Mouse (Mus musculus): Measurements from ENCODE around the gene Ccdc96.
A peak's percentile ranks its signal among the peaks of the same experiment; 100 is the strongest.

Gene Ccdc96

DNA sequence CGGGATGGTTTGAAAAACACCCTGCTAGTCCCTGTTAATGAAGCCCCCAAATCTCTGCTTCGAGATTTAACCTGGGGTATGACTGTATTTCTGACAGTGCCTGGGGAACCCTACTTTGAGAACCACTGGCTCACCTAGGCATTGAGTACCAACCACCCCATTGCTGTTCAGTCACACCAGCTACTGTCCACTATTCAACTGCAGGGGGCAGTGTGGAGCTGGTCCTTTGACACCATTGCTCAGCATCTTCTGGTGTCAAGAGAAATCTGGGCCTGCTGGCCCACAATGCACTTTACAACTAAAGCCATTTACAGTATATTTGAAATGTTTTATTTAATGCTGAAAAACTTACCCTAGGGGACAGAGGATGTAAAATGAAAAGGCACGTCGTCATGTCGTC, 10.1 kb upstream of the Ccdc96 start:
- peak; percentile 69 to 73 for DNase-seq

GRCm38 (mm10) chr5:36477486-36477885, 6.9 kb upstream of the Ccdc96 start:
- no peak for DNase-seq

DNA sequence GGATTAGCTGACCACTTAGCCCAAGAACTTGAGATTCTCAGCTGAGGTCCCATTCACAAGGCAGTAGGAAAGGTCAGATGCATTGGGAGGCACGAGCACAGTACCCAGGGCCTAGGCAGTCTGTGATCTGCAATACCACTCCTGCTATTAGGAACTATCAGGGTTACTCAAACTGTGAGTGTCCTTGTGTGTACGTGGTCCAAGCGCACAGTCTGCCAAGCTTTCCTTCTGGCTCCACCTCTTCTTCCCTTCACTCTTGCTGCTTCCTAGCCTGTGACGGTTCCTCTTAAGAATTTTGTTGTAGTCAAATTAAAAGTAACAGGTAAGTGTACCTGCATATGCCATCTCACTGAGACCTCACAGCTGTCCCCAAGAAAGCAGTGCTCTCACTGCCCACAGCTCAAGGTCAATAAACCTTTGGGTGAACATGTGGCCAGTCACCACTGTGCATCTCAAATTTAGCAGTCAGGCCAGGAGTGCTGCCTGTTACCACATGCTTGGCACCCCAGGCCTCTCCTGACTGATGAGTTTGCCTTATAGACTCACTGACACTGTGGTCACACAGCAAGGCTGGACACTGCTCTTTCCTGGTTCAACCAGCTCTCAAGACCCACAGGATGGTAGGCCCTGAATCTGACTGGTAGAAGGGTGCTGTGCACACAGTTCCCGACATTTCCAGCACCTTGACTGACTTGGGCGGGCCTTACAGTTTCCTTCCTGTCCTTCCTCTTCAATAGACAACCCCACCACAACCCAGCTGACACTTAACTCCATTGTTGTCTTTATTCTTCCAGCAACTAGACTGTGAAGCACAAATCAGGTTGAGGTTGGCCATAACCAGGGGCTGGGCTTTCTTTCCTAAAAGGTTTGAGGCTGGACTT, 5.6 kb upstream of the Ccdc96 start:
- no peak for DNase-seq

GRCm38 (mm10) chr5:36479735-36480134, 4.7 kb upstream of the Ccdc96 start:
- DNase-seq, result no peak

DNA sequence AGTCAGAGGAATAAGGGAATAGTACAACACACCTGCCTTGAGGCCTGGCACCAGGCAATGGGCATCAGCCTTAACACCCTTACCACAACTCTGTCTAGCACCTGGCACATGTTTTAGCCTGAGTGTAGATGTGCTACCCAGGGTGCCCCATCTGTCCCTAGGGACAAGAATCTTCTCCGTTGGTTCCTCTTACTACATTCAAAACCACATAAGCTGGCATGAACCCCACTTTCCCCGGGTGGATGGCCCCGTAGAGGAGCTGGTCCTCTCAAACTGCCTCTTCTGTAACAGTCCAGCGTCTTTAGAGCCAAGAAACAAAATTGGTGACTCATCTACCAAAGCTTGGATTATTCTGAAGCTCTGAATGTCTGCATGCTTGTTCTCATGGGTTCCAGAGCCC, 4.0 kb upstream of the Ccdc96 start:
- DNase-seq, result no peak

- DNase-seq, result no peak
Measured at GRCm38 (mm10) chr5:36481114-36481513, 3.3 kb upstream of the Ccdc96 start.

GRCm38 (mm10) chr5:36483203-36484101, 936 bp upstream of the Ccdc96 start:
- DNase-seq, result peak in 1 of 2 experiments; percentile 58

- no peak for DNase-seq
Measured at GRCm38 (mm10) chr5:36485306-36485705, 918 bp downstream of the Ccdc96 start.

DNA sequence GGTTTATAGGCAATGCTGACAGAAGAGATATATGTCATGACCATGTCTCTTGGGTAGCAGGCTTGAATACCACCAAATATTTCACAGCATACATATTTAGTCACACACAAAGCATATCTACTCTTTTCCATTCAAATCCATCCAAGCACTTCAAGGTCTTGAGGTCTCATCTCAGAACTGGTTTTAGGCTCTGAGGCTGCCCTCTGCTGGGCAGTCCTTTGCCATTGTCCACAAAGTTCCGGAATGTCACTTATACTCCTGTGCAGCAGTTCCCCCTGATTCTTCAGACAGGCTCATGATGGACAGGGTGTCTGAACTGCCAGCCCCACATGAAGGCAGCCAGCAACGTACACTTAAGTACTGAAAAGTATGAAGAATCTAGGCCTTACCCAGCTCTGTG, 4.8 kb downstream of the Ccdc96 start:
- peak; percentile 29 to 39 for DNase-seq

DNA sequence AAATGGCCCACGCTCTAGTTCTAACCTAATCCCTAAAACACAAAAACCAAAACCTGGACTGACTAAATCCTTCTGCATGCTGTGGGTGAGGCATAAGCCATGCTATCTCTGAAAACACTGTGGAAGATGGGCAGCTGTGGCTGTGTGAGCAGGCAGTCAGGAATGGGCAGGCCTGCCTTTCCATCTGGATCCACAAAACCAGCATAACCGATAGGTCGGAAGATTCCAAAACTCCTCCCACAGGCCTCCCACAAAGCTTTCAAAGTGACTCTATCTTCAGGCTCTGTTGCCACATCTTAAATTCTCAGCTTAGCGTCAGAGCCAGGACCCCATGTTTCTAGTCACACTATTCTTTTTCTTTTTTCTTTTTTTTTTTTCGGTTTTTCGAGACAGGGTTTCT, 9.5 kb downstream of the Ccdc96 start:
- no peak for DNase-seq

DNA sequence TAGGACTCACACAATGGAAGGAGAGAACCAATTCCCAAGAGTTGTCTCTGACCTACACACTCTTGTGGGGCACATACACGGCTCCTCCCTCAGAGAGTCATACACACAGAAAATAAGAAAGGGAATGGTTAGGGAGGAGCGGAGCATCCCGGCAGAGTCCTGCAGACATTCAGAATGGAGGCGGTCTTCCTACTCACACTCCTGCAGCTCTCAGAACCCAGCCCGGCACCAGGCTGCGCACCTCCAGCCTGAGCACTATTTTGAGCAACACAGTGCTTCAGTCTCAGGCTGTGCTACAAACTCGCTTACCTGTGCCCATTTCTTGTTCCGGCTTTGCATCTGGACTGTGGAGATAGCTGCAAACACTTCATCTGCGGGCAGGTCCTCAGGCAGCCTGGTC, 10.3 kb downstream of the Ccdc96 start:
- no peak for DNase-seq

DNA sequence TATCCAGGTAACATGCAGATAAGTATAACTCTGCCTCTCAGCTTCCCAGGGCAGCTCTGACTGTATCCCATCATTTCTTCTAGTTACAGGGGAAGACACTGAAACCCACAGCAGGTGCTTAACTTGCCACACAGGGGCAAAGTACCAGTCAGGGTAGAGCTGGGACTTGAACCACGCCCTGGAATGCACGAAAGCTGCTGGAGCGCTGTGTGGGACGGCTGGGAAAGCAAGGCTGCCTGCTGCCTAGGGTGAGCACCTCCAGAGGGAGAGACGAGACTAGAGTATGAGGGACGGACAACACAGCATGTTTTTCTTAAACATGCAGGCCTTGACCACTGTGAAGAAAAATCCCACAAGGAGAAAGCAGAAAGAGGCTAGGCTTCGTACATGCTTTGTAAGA, 20.8 kb downstream of the Ccdc96 start:
- no peak for DNase-seq

GRCm38 (mm10) chr5:36505643-36506042, 21.3 kb downstream of the Ccdc96 start:
- no peak for DNase-seq

DNA sequence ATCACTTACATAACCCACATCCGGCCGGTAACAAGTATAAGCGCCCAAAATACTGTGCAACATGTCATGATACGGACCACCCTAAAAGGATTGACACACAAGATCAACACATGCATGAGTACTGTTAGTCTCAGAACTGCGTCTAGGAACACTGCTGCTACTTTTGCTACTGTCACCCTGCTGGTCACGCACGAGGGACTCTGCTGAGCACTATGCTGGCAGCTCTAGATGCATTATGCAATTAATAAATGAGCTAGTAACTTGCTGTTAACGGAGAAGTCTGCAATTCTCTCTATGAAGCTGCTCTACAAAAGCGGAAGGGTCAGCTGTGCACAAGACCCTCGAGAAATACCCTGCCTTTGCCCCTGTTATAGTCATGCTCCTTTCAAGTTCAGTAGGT, 24.0 kb downstream of the Ccdc96 start:
- DNase-seq, result no peak

GRCm38 (mm10) chr5:36510956-36511355, 26.6 kb downstream of the Ccdc96 start:
- DNase-seq, result no peak

- DNase-seq, result no peak
Measured at GRCm38 (mm10) chr5:36515126-36515525, 30.7 kb downstream of the Ccdc96 start.

DNA sequence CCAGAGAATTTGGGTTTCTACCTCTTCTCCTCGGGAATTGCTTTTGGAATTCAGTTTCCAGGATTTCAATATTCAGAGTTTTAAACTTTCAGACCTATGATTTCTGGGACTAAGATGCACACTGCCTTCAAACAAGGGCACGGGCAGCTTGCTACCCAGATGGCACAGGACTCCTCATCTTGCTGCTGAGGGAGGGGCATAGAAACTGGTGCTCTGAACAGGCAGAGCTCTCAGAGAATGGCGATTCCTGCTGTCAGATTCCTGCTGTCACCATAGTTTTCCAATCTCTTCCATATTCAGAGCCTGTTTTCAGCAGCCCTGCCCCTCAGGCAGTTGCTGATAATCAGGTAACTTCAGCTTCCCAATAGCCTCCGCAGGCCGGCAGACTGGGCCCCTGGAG, 31.2 kb downstream of the Ccdc96 start:
- DNase-seq, result no peak

GRCm38 (mm10) chr5:36517596-36517995, 33.2 kb downstream of the Ccdc96 start:
- DNase-seq, result peak; percentile 49 to 57

GRCm38 (mm10) chr5:36519751-36520150, 35.4 kb downstream of the Ccdc96 start:
- DNase-seq, result no peak

- DNase-seq, result no peak
Measured at GRCm38 (mm10) chr5:36522782-36523181, 38.4 kb downstream of the Ccdc96 start.

DNA sequence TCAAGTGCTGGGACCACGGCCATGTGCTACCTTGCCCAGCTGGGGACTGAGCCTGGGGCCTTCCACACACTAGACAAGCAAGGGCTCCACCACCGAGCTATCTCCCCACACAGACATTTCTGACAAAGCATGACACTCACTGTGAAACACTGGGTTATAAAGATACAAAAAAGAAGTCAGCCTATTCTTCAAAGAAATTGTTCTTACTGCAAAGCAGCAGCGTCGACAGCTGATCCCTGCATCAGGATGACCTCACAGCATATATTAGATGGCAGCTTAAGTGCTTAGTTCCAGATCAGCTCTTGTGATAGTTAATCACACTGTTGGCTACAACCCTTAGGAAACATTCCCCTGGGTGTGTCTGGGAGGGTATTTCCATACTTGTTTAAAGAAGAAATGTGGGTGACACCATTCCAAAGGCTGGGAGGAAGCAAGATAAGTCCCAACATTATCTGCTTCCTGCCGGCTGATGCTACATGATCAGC, 38.9 kb downstream of the Ccdc96 start:
- no peak for DNase-seq

DNA sequence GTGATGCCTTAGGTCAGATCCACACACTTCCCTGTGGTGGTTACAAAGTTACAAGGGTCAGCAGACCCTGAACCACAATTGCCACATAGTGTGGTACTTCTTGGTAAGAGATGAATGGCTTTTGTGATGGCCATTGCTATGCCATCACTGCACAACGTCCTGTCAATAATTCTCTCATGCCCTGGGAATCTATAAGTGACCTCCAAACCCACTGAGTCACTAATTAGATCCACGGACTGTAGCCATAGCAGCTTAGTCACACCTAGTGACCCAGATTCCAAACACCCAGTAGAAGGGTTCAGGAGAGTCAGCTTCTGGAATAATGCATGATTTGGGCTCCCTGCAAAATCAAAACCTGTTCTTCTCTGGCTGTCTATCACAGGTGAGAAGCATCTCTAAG, 40.8 kb downstream of the Ccdc96 start:
- DNase-seq, result no peak

DNA sequence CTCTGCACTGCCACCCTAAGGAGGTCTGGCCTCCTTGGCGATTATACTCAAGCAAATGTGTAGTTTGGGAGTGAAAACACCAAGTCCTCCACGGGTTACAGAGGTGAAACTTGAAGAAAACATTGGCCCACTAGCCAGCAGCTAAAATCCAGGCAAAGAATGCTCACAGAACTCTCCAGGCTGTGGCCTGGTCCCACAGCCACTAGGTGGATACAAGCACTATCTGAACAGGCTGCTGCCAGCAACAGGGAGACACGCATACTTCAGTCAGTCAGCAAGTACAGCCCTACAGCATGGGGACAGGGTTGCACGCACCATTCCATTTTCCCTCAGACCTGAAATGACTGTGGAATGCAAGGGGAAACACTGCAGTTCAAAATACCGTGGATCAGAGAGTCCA, 41.9 kb downstream of the Ccdc96 start:
- DNase-seq, result no peak

- no peak for DNase-seq
Measured at GRCm38 (mm10) chr5:36526921-36527320, 42.5 kb downstream of the Ccdc96 start.

All from cerebellum, adult 18-20 months (tissue).